Mouse (Mus musculus): ENCODE measurements around the gene Srbd1. TPM values are rescaled to one million over a fixed set of nuclear protein-coding genes. Genes with fewer than 3 reads are reported as not detected.

The Srbd1 gene
- polyA plus RNA-seq, 1 experiment: 0.80 TPM

- no peaks in the 10 kb centered on the region for H3K4me1 ChIP-seq (ENCODE audit: control insufficient read depth, insufficient read depth, insufficient read length, low read length)
- WGBS: 97% methylated on average over 6 of the region's 6 CpGs
- TF ChIP-seq POLR2A (IDR thresholded peaks at IDR 0.05; ENCODE audit: low read depth, low read length) (no peak), CTCF (IDR thresholded peaks at IDR 0.05; ENCODE audit: extremely low read depth, insufficient read length, insufficient replicate concordance, low read depth, low read length) (no peak)
- H3K27me3 ChIP-seq (ENCODE audit: control insufficient read depth, insufficient read depth, low read length): no peaks in the 10 kb centered on the region
- H3K4me3 ChIP-seq (ENCODE audit: low read depth, low read length): no peak overlapping the region
- H3K36me3 ChIP-seq (ENCODE audit: control insufficient read depth, insufficient read depth, low read length): peaks cover 6% of the 10 kb centered on the region; the same call in 1 of the 2 replicates
- H3K27ac ChIP-seq (ENCODE audit: insufficient read depth, low read depth, low read length): no peak overlapping the region
These were observed 142.9 kb downstream of the Srbd1 start for GRCm38 (mm10) chr17:86002113-86002512.

- no peaks in the 10 kb centered on the region for H3K4me1 ChIP-seq (ENCODE audit: control insufficient read depth, insufficient read depth, insufficient read length, low read length)
- WGBS: 96% methylated on average over 5 of the region's 5 CpGs
- no peak overlapping the region for H3K4me3 ChIP-seq (ENCODE audit: low read depth, low read length)
- H3K27me3 ChIP-seq (ENCODE audit: control insufficient read depth, insufficient read depth, low read length): no peaks in the 10 kb centered on the region
- H3K36me3 ChIP-seq (ENCODE audit: control insufficient read depth, insufficient read depth, low read length): peaks cover 6% of the 10 kb centered on the region; the same call in 1 of the 2 replicates
- no peak for TF ChIP-seq POLR2A (IDR thresholded peaks at IDR 0.05; ENCODE audit: low read depth, low read length)
- no peak for TF ChIP-seq CTCF (IDR thresholded peaks at IDR 0.05; ENCODE audit: extremely low read depth, insufficient read length, insufficient replicate concordance, low read depth, low read length)
- no peak overlapping the region for H3K27ac ChIP-seq (ENCODE audit: insufficient read depth, low read depth, low read length)
These were observed 143.3 kb downstream of the Srbd1 start for GRCm38 (mm10) chr17:86001667-86002066.

- no peak overlapping the region for H3K27ac ChIP-seq (ENCODE audit: insufficient read depth, low read depth, low read length)
- H3K36me3 ChIP-seq (ENCODE audit: control insufficient read depth, insufficient read depth, low read length): peaks cover 6% of the 10 kb centered on the region; the same call in 1 of the 2 replicates
- TF ChIP-seq POLR2A (IDR thresholded peaks at IDR 0.05; ENCODE audit: low read depth, low read length) (no peak), CTCF (IDR thresholded peaks at IDR 0.05; ENCODE audit: extremely low read depth, insufficient read length, insufficient replicate concordance, low read depth, low read length) (no peak)
- 72% methylated on average over 2 of the region's 2 CpGs for whole genome bisulfite sequencing
- H3K4me3 ChIP-seq (ENCODE audit: low read depth, low read length): no peak overlapping the region
- H3K4me1 ChIP-seq (ENCODE audit: control insufficient read depth, insufficient read depth, insufficient read length, low read length): no peaks in the 10 kb centered on the region
- no peaks in the 10 kb centered on the region for H3K27me3 ChIP-seq (ENCODE audit: control insufficient read depth, insufficient read depth, low read length)
These were observed 149.2 kb downstream of the Srbd1 start for GRCm38 (mm10) chr17:85995727-85996126.

- no peak for TF ChIP-seq CTCF (IDR thresholded peaks at IDR 0.05; ENCODE audit: extremely low read depth, insufficient read length, insufficient replicate concordance, low read depth, low read length)
- TF ChIP-seq POLR2A (IDR thresholded peaks at IDR 0.05; ENCODE audit: low read depth, low read length): no peak
- H3K27me3 ChIP-seq (ENCODE audit: control insufficient read depth, insufficient read depth, low read length): no peaks in the 10 kb centered on the region
- WGBS: 87% methylated on average over 4 of the region's 4 CpGs
- no peak overlapping the region for H3K27ac ChIP-seq (ENCODE audit: insufficient read depth, low read depth, low read length)
- H3K36me3 ChIP-seq (ENCODE audit: control insufficient read depth, insufficient read depth, low read length): peaks cover 3% of the 10 kb centered on the region; the same call in 1 of the 2 replicates
- H3K4me3 ChIP-seq (ENCODE audit: low read depth, low read length): no peak overlapping the region
- H3K4me1 ChIP-seq (ENCODE audit: control insufficient read depth, insufficient read depth, insufficient read length, low read length): no peaks in the 10 kb centered on the region
These were observed 149.9 kb downstream of the Srbd1 start for GRCm38 (mm10) chr17:85995086-85995485.

- no peaks in the 10 kb centered on the region for H3K4me1 ChIP-seq (ENCODE audit: control insufficient read depth, insufficient read depth, insufficient read length, low read length)
- peaks cover 5% of the 10 kb centered on the region for H3K36me3 ChIP-seq (ENCODE audit: control insufficient read depth, insufficient read depth, low read length)
- H3K4me3 ChIP-seq (ENCODE audit: low read depth, low read length): no peak overlapping the region
- WGBS: 78% methylated on average over 12 of the region's 12 CpGs
- TF ChIP-seq CTCF (IDR thresholded peaks at IDR 0.05; ENCODE audit: extremely low read depth, insufficient read length, insufficient replicate concordance, low read depth, low read length): no peak
- TF ChIP-seq POLR2A (IDR thresholded peaks at IDR 0.05; ENCODE audit: low read depth, low read length): no peak
- H3K27me3 ChIP-seq (ENCODE audit: control insufficient read depth, insufficient read depth, low read length): no peaks in the 10 kb centered on the region
- no peak overlapping the region for H3K27ac ChIP-seq (ENCODE audit: insufficient read depth, low read depth, low read length)
These were observed 155.8 kb downstream of the Srbd1 start for GRCm38 (mm10) chr17:85989058-85989769.

- peaks cover 5% of the 10 kb centered on the region for H3K36me3 ChIP-seq (ENCODE audit: control insufficient read depth, insufficient read depth, low read length)
- TF ChIP-seq CTCF (IDR thresholded peaks at IDR 0.05; ENCODE audit: extremely low read depth, insufficient read length, insufficient replicate concordance, low read depth, low read length) (no peak), POLR2A (IDR thresholded peaks at IDR 0.05; ENCODE audit: low read depth, low read length) (no peak)
- no peaks in the 10 kb centered on the region for H3K27me3 ChIP-seq (ENCODE audit: control insufficient read depth, insufficient read depth, low read length)
- WGBS: 79% methylated on average over 4 of the region's 4 CpGs
- H3K27ac ChIP-seq (ENCODE audit: insufficient read depth, low read depth, low read length): no peak overlapping the region
- no peaks in the 10 kb centered on the region for H3K4me1 ChIP-seq (ENCODE audit: control insufficient read depth, insufficient read depth, insufficient read length, low read length)
- no peak overlapping the region for H3K4me3 ChIP-seq (ENCODE audit: low read depth, low read length)
These were observed 157.4 kb downstream of the Srbd1 start for GRCm38 (mm10) chr17:85987531-85987930.

GRCm38 (mm10) chr17:85986624-85987023 lies 158.4 kb downstream of the Srbd1 start:
- H3K4me3 ChIP-seq (ENCODE audit: low read depth, low read length): no peak overlapping the region
- WGBS: 84% methylated on average over 4 of the region's 4 CpGs
- H3K27me3 ChIP-seq (ENCODE audit: control insufficient read depth, insufficient read depth, low read length): no peaks in the 10 kb centered on the region
- peaks cover 5% of the 10 kb centered on the region for H3K36me3 ChIP-seq (ENCODE audit: control insufficient read depth, insufficient read depth, low read length)
- no peak overlapping the region for H3K27ac ChIP-seq (ENCODE audit: insufficient read depth, low read depth, low read length)
- TF ChIP-seq CTCF (IDR thresholded peaks at IDR 0.05; ENCODE audit: extremely low read depth, insufficient read length, insufficient replicate concordance, low read depth, low read length) (no peak), POLR2A (IDR thresholded peaks at IDR 0.05; ENCODE audit: low read depth, low read length) (no peak)
- no peaks in the 10 kb centered on the region for H3K4me1 ChIP-seq (ENCODE audit: control insufficient read depth, insufficient read depth, insufficient read length, low read length)

Measured in small intestine, adult 2 months (tissue).